Mouse (Mus musculus) stomach, embryonic 14.5 days (tissue): Measurements from ENCODE around the gene Agbl1. TPM values are rescaled to one million over a fixed set of nuclear protein-coding genes. Genes with fewer than 3 reads are reported as not detected.

Experiments used
- ATAC-seq: fragments of 200-750 bp; cut with Nextera tagmentation; 2 replicates; pipeline ENCODE4 v1.8.0; 2017; ENCODE audit warnings: low read depth, moderate TSS enrichment; ENCODE audit not compliant: insufficient number of reproducible peaks, insufficient read depth, low FRiP score
- H3K27ac ChIP-seq: fragments of 300-500 bp; sonication (generic); 2 replicates; pipeline ENCODE4 v1.5.1; 2014; ENCODE audit warnings: mild to moderate bottlenecking, low read length, moderate library complexity, mixed read lengths
- H3K27me3 ChIP-seq: fragments of 300-500 bp; sonication (generic); 2 replicates; pipeline ENCODE4 v1.6.1; 2014; ENCODE audit warnings: low read length, control low read depth, mixed read lengths; ENCODE audit not compliant: control insufficient read depth, insufficient read depth
- H3K36me3 ChIP-seq: fragments of 300-500 bp; sonication (generic); 2 replicates; pipeline ENCODE4 v1.6.1; 2014; ENCODE audit warnings: mild to moderate bottlenecking, control low read depth, low read length, moderate library complexity, mixed read lengths; ENCODE audit not compliant: control insufficient read depth, insufficient read depth
- H3K4me1 ChIP-seq: fragments of 300-500 bp; sonication (generic); 2 replicates; pipeline ENCODE4 v1.6.1; 2014; ENCODE audit warnings: low read length, control low read depth, mixed read lengths; ENCODE audit not compliant: control insufficient read depth, insufficient read depth
- H3K4me2 ChIP-seq: fragments of 300-500 bp; sonication (generic); replicated peaks from 2 replicates; pipeline ENCODE4 v1.6.1; 2014; ENCODE audit warnings: low read depth, low read length, control low read depth
- H3K4me3 ChIP-seq: fragments of 300-500 bp; sonication (generic); 2 replicates; pipeline ENCODE4 v1.5.1; 2014; ENCODE audit warnings: low read depth, low read length, control low read depth
- H3K9ac ChIP-seq: fragments of 300-500 bp; sonication (generic); replicated peaks from 2 replicates; pipeline ENCODE4 v1.6.1; 2014; ENCODE audit warnings: low read depth, mild to moderate bottlenecking, control low read depth, low read length, moderate library complexity, mixed read lengths
- H3K9me3 ChIP-seq: fragments of 300-500 bp; sonication (generic); 2 replicates; pipeline ENCODE4 v1.6.1; 2016; ENCODE audit warnings: low read depth, low read length, control low read depth; ENCODE audit not compliant: control insufficient read depth
- WGBS: fragments of 180-500 bp; shearing (Covaris S2); extraction: QIAGEN DNeasy Blood & Tissue Kit; methylation state at CpG from one replicate; pipeline ENCODE4 v1.1.7; 2014; 5-methylcytosine and 5-hydroxymethylcytosine counted together
- polyA plus RNA-seq: library from polyadenylated mRNA; unstranded; fragments of >200 nt; fragmentation: Nextera tagmentation; extraction: Ambion mirVana; gene quantifications from 2 replicates; pipeline ENCODE4 v1.2.1, GENCODE M21; 2014

The Agbl1 gene
- polyA plus RNA-seq, 1 experiment from 2014 or later, result not detected

GRCm38 (mm10) chr7:76466427-76466826 lies 236.7 kb downstream of the Agbl1 start:
- no peak for ATAC-seq
- WGBS, result 73% methylated on average over 2 of the region's 2 CpGs
- H3K4me3 ChIP-seq, result no peak overlapping the region
- no peak overlapping the region for H3K4me2 ChIP-seq
- no peaks in the 10 kb centered on the region for H3K36me3 ChIP-seq
- no peak overlapping the region for H3K9ac ChIP-seq
- no peak overlapping the region for H3K27ac ChIP-seq
- H3K27me3 ChIP-seq, result no peaks in the 10 kb centered on the region
- H3K4me1 ChIP-seq, result no peaks in the 10 kb centered on the region
- H3K9me3 ChIP-seq, result no peaks in the 10 kb centered on the region

GRCm38 (mm10) chr7:76474233-76474632 lies 244.5 kb downstream of the Agbl1 start:
- no peak overlapping the region for H3K9ac ChIP-seq
- no peak overlapping the region for H3K4me2 ChIP-seq
- H3K36me3 ChIP-seq, result no peaks in the 10 kb centered on the region
- H3K27me3 ChIP-seq, result no peaks in the 10 kb centered on the region
- no peaks in the 10 kb centered on the region for H3K9me3 ChIP-seq
- WGBS, result 55% methylated on average over 6 of the region's 6 CpGs
- no peak overlapping the region for H3K27ac ChIP-seq
- ATAC-seq, result no peak
- H3K4me3 ChIP-seq, result no peak overlapping the region
- no peaks in the 10 kb centered on the region for H3K4me1 ChIP-seq

- Histone ChIP-seq H3K4me2 (no peak overlapping the region), H3K4me3 (no peak overlapping the region), H3K27ac (no peak overlapping the region), H3K4me1 (no peaks in the 10 kb centered on the region), H3K36me3 (no peaks in the 10 kb centered on the region), H3K27me3 (no peaks in the 10 kb centered on the region), H3K9ac (no peak overlapping the region), H3K9me3 (no peaks in the 10 kb centered on the region)
- ATAC-seq, result no peak
- WGBS, result 61% methylated on average over 2 of the region's 2 CpGs
These were observed 255.9 kb downstream of the Agbl1 start for GRCm38 (mm10) chr7:76485546-76485945.

- 64% methylated on average over 5 of the region's 5 CpGs for WGBS
- H3K4me1 ChIP-seq, result no peaks in the 10 kb centered on the region
These were observed 257.8 kb downstream of the Agbl1 start for GRCm38 (mm10) chr7:76487519-76487918.

GRCm38 (mm10) chr7:76524291-76524690 lies 294.6 kb downstream of the Agbl1 start:
- Histone ChIP-seq H3K36me3 (no peaks in the 10 kb centered on the region), H3K4me1 (no peaks in the 10 kb centered on the region), H3K9ac (no peak overlapping the region), H3K27me3 (no peaks in the 10 kb centered on the region), H3K27ac (no peak overlapping the region), H3K4me2 (no peak overlapping the region), H3K4me3 (no peak overlapping the region), H3K9me3 (no peaks in the 10 kb centered on the region)
- ATAC-seq, result no peak
- WGBS, result 25% methylated on average over 3 of the region's 3 CpGs

More at GRCm38 (mm10) chr7:76487519-76487918, 257.8 kb downstream of the Agbl1 start:
- no peak for ATAC-seq
- no peak overlapping the region for H3K9ac ChIP-seq
- H3K27me3 ChIP-seq, result no peaks in the 10 kb centered on the region
- H3K9me3 ChIP-seq, result no peaks in the 10 kb centered on the region
- no peaks in the 10 kb centered on the region for H3K36me3 ChIP-seq
- H3K4me2 ChIP-seq, result no peak overlapping the region
- H3K4me3 ChIP-seq, result no peak overlapping the region
- H3K27ac ChIP-seq, result no peak overlapping the region

- Histone ChIP-seq H3K4me1 (no peaks in the 10 kb centered on the region), H3K4me2 (no peak overlapping the region), H3K9ac (no peak overlapping the region), H3K27me3 (no peaks in the 10 kb centered on the region), H3K27ac (no peak overlapping the region), H3K36me3 (no peaks in the 10 kb centered on the region), H3K9me3 (no peaks in the 10 kb centered on the region), H3K4me3 (no peak overlapping the region)
- ATAC-seq, result peak; percentile 49; the same call in 1 of the 2 replicates
- WGBS, result 31% methylated on average over 2 of the region's 2 CpGs
These were observed 316.8 kb downstream of the Agbl1 start for GRCm38 (mm10) chr7:76546456-76546855.

- Histone ChIP-seq H3K4me2 (no peak overlapping the region), H3K27ac (no peak overlapping the region), H3K4me1 (no peaks in the 10 kb centered on the region), H3K4me3 (no peak overlapping the region), H3K9ac (no peak overlapping the region), H3K27me3 (no peaks in the 10 kb centered on the region), H3K9me3 (no peaks in the 10 kb centered on the region), H3K36me3 (no peaks in the 10 kb centered on the region)
- no peak for ATAC-seq
These were observed 317.6 kb downstream of the Agbl1 start for GRCm38 (mm10) chr7:76547313-76547712.

GRCm38 (mm10) chr7:76551860-76552259 lies 322.2 kb downstream of the Agbl1 start:
- no peak overlapping the region for H3K27ac ChIP-seq
- H3K27me3 ChIP-seq, result no peaks in the 10 kb centered on the region
- no peaks in the 10 kb centered on the region for H3K4me1 ChIP-seq
- WGBS, result 60% methylated on average over 3 of the region's 3 CpGs
- H3K4me2 ChIP-seq, result no peak overlapping the region
- no peak for ATAC-seq
- no peak overlapping the region for H3K4me3 ChIP-seq
- no peaks in the 10 kb centered on the region for H3K9me3 ChIP-seq
- no peaks in the 10 kb centered on the region for H3K36me3 ChIP-seq
- no peak overlapping the region for H3K9ac ChIP-seq

- H3K27me3 ChIP-seq, result no peaks in the 10 kb centered on the region
These were observed 331.0 kb downstream of the Agbl1 start for GRCm38 (mm10) chr7:76560564-76561258.

More at GRCm38 (mm10) chr7:76560564-76561258, 331.0 kb downstream of the Agbl1 start:
- H3K4me3 ChIP-seq, result no peak overlapping the region
- no peaks in the 10 kb centered on the region for H3K4me1 ChIP-seq
- H3K36me3 ChIP-seq, result no peaks in the 10 kb centered on the region
- no peak overlapping the region for H3K27ac ChIP-seq
- ATAC-seq, result no peak
- no peak overlapping the region for H3K9ac ChIP-seq
- no peaks in the 10 kb centered on the region for H3K9me3 ChIP-seq
- no peak overlapping the region for H3K4me2 ChIP-seq
